Mouse (Mus musculus) liver, postnatal 0 days (tissue): ENCODE measurements at regions not wholly inside any gene's neighbourhood (a gene's known extent, or its start where the extent isn't known, plus 50 kb on each side); places are given as distances from the start of the nearest gene placed in this dataset.

Experiments used
- CTCF ChIP-seq: sonication (generic); IDR thresholded peaks from 2 replicates; pipeline ENCODE4 v1.5.1; 2016; ENCODE audit warnings: antibody characterized with exemption, low read depth
- EP300 ChIP-seq: IDR thresholded peaks from 2 replicates; pipeline ENCODE4 v1.6.1; 2016; ENCODE audit warnings: antibody characterized with exemption, low read depth, mild to moderate bottlenecking

GRCm38 (mm10) chr6:126437976-126438736 lies 97.1 kb downstream of the Kcna5 start:
- TF ChIP-seq CTCF (no peak), EP300 (no peak)
